Mouse (Mus musculus): ENCODE results near the gene Nat14.

Nat14 gene

DNA sequence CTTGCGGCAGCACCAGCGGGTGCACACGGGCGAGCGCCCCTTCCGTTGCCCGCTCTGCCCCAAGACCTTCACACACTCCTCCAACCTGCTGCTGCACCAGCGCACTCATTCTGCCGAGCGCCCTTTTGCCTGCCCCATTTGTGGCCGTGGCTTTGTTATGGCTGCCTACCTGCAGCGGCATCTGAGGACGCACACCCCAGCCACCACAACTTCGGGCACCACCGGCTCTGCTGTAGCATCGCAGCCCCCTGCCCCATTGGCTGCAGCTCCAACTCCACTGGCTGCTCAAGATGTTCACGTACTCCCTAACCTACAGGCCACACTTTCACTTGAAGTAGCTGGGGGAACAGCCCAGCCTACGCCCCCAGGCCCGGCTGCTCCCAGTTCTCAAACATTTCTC, 1.3 kb upstream of the Nat14 start:
- DNase-seq (ENCODE audit: low spot score) = no peak

DNA sequence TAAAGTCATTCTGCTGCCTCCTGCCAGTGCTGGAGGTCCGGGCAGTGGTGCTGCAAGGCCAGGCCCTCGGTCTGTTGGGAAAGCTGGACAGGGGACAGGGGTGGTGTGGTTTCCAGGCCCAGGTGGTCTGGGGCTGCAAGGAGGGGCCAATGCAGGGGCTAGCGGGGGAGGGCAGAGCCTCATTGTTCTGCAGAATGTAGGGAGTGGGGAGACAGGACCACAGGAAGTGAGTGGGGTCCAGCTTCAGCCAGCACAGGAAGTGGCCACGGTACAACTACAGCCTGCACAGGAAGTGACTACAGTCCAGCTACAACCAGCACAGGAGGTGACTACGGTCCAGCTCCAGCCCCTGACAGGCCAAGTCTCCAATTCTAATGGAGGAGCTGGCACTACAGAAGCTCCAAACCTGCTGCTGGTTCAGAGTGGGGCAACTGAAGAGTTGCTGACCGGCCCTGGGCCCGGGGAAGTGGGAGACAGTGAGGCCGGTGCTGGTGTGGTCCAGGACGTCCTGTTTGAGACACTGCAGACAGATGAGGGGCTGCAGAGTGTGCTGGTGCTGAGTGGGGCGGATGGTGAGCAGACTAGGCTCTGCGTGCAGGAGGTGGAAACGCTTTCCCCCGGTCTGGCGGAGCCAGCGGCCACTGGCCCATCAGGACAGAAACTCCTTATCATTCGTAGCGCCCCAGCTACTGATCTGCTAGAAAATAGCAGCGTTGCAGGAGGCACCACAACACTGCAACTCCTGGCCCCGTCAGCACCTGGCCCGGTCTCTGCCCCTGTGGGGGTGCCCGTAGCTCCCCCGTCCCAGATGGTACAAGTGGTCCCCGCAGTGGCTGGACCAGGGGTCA, 628 bp upstream of the Nat14 start:
- no peak for DNase-seq (ENCODE audit: low spot score)

DNA sequence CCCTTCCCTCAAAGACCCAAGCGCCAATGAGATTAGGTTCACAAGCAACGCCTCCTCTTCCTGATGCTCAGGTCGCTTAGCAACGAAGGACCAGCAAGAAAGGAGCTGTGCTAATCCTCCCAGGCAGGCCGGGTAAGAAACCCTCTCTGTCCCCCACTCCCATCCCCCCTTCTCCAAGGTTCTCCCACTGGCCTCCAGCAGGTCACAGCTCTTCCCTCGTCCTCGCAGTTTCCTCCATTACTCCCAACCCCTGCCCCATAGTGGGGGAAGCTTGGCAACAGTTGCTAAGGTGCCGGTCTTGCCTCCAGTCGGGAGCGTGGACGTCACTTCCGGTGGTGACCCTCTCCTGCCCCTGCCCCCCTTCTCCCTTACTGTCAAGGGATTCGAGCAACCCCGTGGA, 680 bp downstream of the Nat14 start:
- DNase-seq (ENCODE audit: low spot score) = no peak

DNA sequence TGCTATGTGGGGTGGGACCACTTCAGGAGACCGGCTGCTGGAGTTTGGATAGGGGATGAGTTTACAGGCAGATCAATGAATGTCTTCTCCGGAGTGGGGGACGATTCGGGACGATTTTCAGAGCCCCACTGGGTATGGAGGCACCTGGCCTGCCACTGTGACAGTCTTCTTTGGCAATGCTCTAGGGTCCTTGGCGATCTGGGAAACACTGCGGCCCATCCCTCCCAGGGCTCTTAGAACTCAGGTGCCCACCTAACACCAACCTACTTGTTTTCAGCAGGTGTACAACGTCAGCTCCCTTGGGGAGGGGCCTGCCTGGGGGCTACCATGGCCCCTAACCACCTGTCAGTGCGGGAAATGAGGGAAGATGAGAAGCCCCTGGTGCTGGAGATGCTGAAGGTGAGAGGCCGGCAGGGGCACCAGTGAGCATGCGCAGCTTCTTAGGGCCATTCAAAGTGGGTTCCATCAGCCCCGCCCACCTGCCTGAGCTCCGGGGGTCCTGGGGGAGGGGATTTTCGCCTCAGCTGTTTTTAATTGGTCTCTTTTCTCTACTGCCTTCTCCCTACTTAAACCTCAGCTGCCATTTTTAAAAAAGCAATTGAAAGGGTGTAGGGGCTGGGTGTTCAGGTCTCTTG, 1.2 kb downstream of the Nat14 start:
- DNase-seq (ENCODE audit: low spot score) = no peak

DNA sequence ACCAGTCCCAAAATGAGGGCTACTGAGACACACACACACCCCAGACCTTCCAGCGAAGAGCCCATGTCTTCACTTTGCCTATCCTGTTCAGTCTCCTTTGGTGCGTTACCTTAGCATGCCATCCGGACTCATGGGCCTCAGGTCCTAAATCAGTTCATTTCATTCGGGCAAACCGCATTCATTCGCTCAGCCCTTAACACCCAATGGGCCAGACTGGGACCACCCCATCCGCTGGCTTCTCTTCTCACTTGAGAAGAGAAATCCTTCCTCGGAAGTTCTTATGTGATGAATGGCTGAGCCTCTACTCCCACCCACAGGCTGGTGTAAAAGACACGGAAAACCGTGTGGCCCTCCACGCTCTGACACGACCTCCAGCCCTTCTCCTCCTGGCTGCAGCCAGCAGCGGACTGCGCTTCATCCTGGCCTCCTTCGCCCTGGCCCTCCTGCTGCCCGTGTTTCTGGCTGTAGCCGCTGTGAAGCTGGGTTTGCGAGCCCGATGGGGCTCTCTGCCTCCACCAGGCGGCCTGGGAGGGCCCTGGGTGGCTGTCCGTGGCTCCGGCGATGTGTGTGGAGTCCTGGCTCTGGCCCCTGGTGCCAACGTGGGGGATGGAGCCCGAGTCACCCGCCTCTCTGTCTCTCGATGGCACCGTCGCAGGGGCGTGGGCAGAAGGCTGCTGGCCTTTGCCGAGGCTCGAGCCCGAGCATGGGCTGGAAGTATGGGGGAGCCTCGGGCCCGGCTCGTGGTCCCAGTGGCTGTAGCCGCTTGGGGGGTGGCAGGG, 1.9 kb downstream of the Nat14 start:
- DNase-seq (ENCODE audit: low spot score) = no peak

DNA sequence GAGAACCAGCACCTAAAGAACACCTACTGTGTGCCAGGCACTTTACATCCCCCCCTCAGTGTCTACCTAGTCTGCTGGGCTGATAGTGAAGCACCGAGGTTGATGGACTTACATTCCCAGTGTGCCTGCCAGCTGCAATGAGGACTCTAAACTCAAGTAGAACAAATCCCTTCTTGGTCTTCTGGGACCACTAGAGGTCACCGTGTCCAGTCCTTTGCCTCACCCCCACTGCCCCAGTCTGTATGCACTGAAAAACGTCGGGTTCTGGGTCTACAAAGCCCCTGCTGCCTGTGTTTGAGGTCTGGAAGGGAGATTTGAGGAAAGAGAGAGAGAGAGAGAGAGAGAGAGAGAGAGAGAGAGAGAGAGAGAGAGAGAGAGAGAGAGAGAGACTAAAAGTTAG, 2.7 kb downstream of the Nat14 start:
- no peak for DNase-seq (ENCODE audit: low spot score)

DNA sequence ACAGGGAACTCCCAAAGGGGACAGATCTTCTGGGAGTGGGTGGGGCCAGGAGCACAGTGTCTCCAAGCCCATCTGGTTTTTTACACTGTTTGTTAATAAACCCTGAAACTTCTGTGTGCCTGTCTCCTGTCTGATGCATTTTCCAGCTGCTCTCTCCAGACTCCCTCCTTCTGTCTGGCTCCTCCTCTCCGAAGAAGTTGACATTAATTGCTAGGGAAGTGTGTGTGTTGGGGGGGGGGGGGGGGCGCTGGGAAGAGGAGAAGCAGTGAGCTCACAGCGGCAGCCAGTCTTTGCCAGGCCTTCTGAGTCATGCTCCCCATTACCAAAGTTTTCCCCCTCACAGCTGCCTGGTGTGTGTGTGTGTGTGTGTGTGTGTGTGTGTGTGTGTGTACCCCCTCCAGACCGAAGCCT, 3.1 kb downstream of the Nat14 start:
- DNase-seq (ENCODE audit: low spot score) = no peak

DNA sequence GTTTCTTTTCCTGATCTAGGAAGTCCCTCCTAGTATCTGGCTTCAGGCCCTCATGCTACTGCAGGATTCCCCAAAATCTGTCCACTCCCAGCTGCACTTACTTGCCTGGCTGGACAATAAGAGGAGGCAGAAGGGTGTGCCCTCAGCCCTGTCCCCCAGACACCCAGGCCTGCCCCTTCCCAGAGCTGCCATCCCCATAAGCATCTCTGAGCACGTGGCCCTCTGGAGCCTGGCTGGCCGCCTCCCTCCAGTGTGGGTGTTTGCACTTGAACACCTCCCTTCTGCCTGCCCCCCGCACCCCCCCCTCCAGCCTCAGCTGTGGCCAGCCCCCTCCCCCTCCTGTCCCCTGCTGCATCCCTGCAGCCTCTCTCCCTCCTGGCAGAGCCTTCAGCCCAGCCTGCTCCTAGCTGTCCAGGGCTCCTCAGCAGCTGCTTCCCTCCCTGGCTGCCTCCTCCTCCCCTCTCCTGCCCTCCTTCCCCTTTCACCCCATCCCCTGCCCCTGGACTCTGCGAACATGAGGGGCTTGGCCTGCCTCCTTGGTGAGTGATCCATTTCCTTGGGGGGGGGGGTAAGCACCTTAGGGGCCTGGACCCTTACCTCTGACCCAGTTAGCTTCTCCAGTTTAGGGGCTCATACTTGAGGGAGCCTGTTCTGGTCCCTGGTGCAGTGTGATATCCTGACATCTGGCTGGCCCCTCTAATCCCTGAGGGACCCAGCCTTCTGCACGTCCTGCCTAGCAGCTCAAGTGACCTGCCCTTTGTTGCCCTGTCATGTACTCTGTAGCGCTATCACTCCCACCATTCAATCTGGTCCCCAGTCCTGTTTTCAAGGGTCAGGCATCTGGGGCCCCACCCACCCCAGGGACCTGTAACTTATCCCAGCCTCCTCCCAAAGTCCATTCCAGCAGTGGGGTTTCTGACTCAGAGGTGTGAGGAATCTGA, 3.9 kb downstream of the Nat14 start, which contains the start of gene Ssc5d:
Gene Ssc5d, plus strand, starts transcription at position 345 of the 941 bp plus-strand sequence.
- no peak for DNase-seq (ENCODE audit: low spot score)

DNA sequence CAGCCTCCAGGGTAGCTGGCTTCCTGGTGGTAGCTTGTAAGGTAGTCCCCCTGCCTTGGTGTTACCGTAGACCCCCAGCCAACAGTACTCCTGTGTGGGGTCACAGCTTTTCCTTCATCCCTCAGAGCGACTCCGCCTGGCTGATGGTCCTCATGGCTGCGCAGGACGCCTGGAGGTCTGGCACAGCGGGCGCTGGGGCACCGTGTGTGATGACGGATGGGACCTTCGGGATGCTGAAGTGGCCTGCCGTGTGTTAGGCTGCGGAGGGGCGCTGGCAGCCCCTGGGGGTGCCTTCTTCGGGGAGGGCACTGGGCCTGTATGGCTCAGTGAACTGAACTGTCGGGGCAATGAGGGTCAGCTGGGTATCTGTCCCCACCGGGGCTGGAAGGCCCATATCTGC, 5.0 kb downstream of the Nat14 start:
- no peak for DNase-seq (ENCODE audit: low spot score)

DNA sequence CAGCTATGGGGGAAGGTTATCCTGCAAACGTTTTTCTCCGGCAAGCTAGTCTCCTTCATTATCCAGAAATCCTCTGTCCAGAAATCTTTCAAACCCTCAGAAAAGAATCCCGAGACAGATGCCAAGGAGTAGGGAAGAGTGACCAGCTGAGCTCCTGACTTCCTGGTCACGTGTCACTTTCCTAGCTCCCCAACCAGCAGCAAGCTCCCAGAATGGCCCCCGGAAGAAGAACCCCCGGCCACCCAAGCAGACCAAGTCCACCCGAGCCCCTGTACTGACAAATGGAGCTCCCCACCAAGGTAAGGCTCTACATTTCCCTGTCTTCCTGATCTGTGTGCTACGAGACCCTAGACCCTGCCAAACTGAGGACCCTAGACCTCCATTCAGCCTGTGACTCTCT, 5.9 kb downstream of the Nat14 start:
- no peak for DNase-seq (ENCODE audit: low spot score)

DNA sequence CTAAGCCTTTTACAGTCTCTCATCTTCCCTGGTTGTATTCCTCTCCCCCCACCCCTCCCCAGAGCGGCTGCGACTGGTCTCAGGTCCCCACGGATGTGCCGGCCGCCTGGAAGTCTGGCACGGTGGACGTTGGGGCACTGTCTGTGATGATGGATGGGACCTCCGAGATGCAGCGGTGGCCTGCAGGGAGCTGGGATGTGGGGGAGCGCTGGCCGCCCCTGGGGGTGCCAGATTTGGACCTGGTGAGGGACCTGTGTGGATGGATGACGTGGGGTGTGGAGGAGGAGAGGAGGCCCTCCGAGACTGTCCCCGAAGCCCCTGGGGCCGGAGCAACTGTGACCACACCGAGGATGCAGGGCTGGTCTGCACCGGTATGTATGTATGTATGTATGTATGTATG, 6.5 kb downstream of the Nat14 start:
- no peak for DNase-seq (ENCODE audit: low spot score)

DNA sequence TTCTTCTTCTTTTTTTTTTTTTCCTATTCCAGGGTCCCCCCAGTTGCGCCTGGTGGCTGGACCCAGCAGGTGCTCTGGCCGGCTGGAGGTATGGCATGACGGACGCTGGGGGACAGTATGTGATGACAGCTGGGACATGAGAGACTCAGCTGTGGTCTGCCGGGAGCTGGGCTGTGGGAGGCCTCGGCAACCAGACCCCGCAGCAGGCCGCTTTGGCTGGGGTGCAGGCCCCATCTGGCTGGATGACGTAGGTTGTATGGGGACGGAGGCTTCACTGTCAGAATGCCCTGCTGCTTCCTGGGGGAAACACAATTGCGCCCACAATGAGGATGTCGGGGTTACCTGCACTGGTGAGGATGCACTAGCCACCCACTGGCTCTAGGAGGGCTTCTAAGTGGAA, 11.3 kb downstream of the Nat14 start:
- no peak for DNase-seq (ENCODE audit: low spot score)

DNA sequence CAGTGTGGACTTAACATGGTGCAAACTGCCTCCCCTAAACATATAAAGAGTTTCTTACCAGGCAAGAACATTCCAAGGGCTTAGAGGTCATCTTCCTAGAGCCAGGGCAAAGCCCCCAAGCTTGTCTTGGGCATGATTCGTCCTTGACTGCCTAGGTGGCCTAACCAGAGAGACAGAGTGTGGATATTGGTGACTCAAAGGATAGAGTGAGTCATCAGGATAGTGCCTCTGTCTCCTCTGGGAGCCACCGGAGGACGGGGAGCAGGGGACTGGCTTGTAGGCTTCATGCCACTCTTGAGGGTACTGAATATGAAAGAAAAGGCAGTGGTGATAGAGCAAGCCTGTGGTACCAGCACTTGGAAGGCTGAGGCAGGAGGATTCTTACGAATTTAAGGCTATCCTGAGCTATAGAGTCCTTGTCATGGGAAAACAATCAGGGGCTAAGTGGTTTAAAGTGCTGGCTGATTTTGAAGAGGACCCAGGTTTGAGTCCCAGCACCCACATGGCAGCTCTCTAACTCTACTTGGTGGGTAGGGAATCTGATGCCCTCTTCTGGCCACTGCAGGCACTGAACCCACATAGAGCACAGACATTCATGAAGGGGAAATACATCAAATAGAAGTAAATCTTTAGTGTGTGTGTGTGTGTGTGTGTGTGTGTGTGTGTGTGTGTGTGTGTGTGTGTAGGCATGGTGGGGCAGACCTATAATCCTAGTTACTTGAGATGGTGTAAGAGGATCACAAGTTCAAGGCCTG, 12.5 kb downstream of the Nat14 start:
- no peak for DNase-seq (ENCODE audit: low spot score)

DNA sequence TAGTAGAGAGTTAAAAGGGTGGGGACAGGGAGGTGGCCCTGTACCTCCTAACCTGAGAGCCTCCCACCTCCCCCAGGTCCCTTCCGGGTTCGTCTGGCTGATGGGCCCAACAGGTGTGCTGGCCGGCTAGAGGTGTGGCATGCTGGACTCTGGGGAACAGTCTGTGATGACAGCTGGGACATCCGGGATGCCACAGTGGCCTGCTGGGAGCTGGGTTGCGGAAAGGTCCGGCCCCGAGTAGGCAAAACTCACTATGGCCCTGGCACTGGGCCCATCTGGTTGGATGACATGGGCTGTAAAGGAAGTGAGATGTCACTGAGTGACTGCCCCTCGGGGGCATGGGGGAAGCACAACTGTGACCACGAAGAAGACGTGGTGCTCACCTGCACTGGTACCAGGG, 15.0 kb downstream of the Nat14 start:
- DNase-seq (ENCODE audit: low spot score) = no peak

DNA sequence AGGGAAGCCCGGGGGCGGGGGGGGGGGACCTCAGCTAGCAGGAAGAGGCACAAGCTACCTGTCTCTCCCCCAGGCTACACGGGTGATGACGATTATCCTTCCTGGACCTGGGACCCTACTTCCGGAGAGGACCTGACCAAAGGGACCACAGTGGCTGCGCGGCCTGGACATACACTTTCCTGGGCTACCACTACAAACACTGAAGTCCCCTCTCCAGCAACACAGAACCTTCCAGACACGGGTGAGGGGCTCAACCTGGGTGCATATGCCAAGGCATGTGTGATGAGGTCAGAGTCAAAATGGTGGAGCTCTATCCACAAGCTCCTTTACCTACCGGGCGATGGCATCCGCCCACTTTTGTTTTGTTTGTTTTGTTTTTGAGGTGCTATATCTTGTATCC, 15.6 kb downstream of the Nat14 start:
- no peak for DNase-seq (ENCODE audit: low spot score)

DNA sequence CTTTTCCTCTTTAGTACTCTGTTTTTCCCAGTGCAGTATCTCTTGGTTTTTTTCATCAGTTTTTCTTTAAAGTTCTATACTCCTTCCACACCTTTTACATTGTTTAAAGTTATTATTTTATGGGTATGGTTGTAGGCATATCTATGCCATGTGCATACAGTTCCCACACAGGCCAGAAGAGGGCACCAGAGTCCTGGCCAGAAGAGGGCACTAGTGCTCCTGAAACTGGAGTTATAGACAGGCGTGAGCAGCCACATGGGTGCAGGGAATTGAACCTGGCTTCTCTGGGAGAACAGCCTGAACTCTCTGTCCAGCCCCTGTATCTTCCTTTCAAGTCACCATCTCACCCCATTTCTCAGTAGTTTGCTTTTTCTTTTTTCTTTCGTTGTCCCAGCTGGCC, 16.6 kb downstream of the Nat14 start:
- no peak for DNase-seq (ENCODE audit: low spot score)

DNA sequence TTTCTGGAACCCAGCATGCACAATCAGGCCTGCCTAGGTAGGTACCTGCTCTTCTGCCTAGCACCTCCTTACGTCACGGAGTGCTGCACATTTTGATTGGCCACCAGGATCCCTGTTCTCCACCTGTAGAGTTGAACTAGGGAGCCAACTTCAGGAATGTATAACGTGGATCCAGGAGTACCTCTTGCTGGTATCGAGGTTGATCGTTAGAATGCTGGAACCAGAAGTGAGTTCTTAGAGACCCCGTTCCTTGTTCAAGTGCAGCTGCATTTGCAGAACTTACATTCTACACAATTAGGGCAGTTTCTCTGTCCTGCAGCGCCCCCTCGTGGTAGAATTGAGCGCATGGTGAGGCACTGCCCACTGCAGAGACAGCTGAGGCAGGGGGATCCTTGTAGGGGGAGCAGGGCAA, 18.2 kb downstream of the Nat14 start:
- peak; percentile 56 for DNase-seq (ENCODE audit: low spot score)

DNA sequence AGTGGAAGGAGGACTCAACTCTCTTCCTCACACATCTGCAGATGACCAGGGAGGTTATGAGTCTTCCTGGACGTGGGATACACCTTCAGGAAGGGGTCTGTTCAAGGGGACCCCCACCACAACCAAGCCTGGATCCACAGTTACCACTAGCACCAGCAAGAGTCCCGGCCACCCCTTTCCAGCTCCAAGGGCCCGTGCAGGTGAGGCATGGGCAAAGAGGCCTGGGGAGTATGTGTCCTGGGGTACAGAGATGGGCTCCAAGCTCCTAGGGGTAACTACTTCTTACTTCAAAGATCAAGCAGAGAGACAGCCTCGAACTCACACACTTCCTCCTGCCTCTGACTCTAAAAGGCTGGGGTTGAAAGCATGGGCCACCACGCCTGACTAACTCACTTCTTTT, 20.8 kb downstream of the Nat14 start:
- no peak for DNase-seq (ENCODE audit: low spot score)

DNA sequence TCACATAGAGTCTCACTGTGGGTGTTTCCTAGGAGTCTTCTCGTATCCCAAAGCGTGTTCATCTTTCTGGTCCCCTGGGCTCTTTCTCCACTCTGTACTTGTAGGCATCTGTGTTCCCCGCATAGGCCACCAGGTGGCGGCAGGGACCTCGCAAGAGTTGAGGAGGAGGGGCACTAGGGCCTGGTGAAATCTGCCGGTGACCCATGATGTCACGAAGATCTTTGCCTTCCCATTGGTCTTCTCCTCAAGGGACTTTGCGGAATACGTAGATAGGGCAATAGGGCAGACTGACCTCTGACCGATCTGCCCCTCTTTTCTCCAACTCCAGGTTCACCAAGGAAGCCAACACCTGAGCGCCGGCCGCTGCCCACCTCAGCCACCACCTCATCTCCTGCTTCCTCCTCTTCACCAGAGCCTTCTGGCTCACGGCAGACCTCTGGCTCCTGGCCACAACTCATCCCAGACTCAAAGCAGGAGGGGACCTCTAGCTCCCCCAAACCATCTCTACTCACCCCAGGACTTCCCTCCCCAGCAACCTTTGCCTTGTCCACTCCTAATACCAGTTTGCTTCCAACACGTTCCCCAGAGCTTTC, 21.5 kb downstream of the Nat14 start:
- DNase-seq (ENCODE audit: low spot score) = peak; percentile 75

DNA sequence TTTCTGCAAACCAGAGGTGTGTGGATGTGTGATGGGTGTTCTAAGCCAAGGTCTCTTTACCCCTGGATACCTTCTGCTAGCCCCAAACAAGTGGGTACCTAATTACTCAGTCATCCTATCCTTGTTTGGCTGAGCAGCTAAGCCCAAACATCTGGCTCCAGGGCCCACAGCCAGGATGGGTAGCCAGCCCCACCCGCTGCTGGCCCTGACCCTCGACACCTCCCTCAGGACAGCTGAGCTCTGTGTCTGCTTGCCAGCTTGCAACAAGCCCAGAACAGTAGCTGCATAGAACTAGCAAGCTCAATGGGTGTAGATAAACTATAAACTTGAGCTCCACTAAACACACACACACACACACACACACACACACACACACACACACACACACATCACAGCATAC, 26.0 kb downstream of the Nat14 start:
- DNase-seq (ENCODE audit: low spot score) = no peak

DNA sequence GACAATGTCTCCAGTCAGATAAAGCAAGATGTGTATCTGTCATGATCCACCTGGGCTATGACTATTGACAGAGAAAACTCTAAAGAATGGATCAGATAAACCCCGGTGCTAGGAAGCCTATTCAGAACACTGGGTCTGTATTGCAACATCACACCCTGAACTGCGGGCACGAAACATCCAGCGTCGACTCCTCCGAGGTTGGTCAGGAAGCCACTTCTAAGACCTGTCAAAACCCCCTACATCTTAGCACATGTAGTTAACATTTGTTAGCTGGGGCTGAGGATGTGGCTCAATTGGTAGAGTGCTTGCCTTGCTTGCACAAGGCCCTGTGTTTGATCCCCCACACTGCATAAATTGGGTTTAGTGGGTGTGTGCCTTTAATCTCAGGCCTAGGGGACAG, 26.6 kb downstream of the Nat14 start:
- no peak for DNase-seq (ENCODE audit: low spot score)
